Mouse (Mus musculus) T-helper 2 cell (primary cell): Measurements from ENCODE around the gene Ptchd3.

ENCODE experiments used
- in situ Hi-C: fragments of 300-600 bp; cut with MboI, MseI; formaldehyde crosslinking; loops from one replicate; pipeline ENCODE4 v1.15.1; 2025; ENCODE audit warnings: high pct_unique_total_duplicates

Ptchd3 gene

DNA sequence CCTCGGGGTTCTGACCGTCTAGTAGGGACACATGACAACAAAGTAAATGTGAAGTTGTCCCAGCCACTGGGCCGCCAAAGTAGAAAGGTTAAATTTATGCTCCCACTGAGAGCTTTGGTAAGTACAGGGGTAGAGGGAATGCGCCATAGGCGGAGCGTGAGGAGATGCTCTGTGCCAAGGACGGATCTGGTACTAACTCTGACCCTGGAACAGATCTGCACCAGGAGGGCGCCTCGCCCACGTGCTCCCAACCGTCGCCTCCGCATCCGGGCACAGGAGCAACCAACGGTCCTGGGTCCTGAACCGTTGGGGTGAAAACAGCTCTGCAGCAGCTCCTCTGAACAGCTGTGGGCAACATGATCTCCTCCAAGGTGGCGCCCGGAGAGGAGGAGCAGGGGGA is at the start of gene Ptchd3:
Ptchd3 (plus strand) TSS at position 301 of the 400 bp plus-strand sequence.
- in situ Hi-C loops = no loop called here

DNA sequence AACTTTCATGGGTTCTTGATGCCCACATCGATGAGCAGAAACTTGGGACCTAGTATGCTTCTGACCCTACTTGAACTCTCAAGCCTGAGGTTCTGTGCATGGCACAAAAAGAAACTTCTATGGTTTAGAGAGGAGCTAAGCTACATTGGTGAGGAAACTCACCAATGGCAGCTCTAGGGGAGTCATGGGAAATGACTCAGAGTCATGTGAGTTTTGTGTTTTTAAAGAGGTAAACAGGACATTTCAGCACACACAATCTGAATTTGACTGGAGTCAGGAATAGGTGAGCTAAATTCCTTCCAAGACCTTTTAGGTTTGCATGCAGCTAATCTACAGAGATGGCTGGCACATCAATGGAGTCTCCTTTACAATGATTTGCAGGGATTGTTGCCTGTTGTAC is 48.2 kb upstream of the Ptchd3 start:
- in situ Hi-C loops = no loop called here

DNA sequence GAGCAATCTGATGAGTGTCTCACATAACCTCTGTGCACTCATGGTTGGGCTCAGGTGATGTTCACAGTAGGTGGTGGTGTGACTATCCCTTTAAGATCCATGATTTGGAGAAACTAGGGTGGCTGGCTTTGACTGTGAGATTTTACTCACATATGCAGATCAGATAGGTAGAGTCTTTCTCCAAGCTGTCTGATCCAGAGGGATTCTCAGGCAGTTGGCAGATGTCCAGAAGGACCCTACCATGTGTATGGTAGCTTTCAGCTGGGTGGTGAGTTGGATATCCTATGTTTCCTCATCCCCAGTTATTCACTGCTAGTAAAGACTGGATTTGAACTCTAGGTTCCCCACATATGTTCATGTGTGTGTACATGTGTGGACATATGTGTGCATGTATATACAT is 42.6 kb upstream of the Ptchd3 start:
- in situ Hi-C loops = no loop called here

DNA sequence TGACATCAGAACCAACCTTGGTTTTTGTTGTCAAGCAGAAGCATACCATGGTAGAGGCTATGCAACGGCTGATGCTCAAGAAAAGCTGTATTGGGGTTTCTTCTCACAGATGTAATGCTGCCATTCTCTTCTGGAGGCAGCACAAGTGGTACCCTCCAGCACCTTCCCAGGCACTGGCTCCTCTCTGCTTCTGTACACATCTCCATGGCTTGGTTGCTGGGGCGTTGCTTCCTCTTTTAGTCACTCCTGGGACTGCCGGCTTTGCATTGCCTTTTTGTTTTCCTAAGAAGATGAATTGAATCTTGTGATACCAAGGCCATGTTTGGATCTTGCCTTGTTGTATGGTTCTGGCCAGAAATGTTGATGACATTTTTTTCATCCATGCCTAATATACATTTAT is 40.5 kb upstream of the Ptchd3 start:
- in situ Hi-C loops = no loop called here

- in situ Hi-C loops = no loop called here
These were observed 39.4 kb upstream of the Ptchd3 start for GRCm38 (mm10) chr11:121790671-121791094.

GRCm38 (mm10) chr11:121791446-121791845 is 38.6 kb upstream of the Ptchd3 start:
- in situ Hi-C loops = no loop called here

DNA sequence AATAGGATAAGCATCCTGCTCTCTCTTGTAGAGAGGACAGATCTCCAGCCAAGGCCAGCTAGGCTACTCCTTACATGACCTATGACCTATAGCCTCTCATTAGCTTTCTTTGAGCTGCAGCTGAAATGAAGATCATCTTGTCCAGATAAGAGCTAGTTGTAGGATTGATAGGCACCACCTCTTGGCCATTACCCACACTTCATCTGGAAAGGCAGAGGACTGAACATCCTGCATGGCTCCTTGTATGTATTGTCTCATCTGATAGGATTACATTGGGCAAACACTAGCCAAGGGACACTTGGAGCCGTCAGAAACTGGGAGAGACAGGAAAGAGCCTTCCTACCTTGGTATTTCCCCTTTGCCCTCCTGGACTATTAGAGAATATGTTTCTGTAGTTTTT is 38.1 kb upstream of the Ptchd3 start:
- in situ Hi-C loops = no loop called here

DNA sequence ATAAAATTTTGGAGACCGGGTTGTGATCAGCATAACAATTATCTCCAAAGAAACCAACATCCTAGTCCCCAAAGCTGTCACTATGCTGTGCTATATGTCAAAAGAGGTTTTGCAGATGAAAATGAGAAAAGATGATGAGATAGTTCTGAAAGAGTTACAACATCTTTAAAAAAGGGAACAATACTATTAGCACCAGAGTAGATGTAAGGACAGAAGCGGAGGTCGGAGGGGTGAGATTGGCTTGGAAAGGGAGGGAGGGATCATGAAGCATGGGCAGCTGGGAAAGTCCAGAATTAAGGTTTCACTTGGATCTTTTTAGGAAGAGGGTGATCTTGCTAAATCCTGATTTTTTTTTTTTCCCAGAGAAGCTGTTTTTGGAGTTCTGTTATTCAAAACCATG is 36.5 kb upstream of the Ptchd3 start:
- in situ Hi-C loops = no loop called here

- in situ Hi-C loops = no loop called here
These were observed 35.9 kb upstream of the Ptchd3 start for GRCm38 (mm10) chr11:121794186-121794585.

GRCm38 (mm10) chr11:121794591-121795199 is 35.4 kb upstream of the Ptchd3 start:
- in situ Hi-C loops = loop anchor here (5.0 kb wide), 1 partner anchor 92 kb away; the partner anchor contains the start of gene Metrnl

- in situ Hi-C loops = loop anchor here (5.0 kb wide), 1 partner anchor 94 kb away; the partner anchor contains the start of gene Metrnl
These were observed 34.1 kb upstream of the Ptchd3 start for GRCm38 (mm10) chr11:121795978-121796377.

GRCm38 (mm10) chr11:121798591-121798990 is 31.5 kb upstream of the Ptchd3 start:
- in situ Hi-C loops = loop anchor here (5.0 kb wide), 1 partner anchor 96 kb away; the partner anchor contains the start of gene Metrnl

GRCm38 (mm10) chr11:121799746-121800299 is 30.2 kb upstream of the Ptchd3 start:
- in situ Hi-C loops = loop anchor here (5.0 to 10.0 kb wide), 2 partner anchors 98 to 605 kb away; partner anchors contain the start of gene Metrnl

DNA sequence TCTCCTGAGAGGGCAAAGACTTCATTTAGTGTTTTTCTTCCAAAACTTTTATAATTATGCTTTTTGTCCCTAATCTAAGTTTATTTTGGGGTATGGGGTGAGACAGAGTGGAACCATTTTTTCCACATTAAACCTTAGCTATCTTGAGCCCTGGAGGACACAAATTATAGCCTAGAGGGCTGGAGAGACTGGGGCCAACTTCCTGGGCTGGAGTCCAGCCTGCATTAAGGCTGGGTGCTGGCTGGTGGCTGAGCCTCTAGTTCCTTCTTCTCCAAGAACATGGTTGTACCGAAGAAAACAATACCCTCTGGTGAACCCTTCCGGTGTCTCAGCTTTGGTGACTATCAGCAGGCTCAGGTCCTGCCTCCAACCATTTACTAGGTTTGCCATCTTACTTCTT is 27.3 kb upstream of the Ptchd3 start:
- in situ Hi-C loops = loop anchor here (10.0 kb wide), 1 partner anchor 608 kb away; no protein-coding TSS in a partner anchor

DNA sequence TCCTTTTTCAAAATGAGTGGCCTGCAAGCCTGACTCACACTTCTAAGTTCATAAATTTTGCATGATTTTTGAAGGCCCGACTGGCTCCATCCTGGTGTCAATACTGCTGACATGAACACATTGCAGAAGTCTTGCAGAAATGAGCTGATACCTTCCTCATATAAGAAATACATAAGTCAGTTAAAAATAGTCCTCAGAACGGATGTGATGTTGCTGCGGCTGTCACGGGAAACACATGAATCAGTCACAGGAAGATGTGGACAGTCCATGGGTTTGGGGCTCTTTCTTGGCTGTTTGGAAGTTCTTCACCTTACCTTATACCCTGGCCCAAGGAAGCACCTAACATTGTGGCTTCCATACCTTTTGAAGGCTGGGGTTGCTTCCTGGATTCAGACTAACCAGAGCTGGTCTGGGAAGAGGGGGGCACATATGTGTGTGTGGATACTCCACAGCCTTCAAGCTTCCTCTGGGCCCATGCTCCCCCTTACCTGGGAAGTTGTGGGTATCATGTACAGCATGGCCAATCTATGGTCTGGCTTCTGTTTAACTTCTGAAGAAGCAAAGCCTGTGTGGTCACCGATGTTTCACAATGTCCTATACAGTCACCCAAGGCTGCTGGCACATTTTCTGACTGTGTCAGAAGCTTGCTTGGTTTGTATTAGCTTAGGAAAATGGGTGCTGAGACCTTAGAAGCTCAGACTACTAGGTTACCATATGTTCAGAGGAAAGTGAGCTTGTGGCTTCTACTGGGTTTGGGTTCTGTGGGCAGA is 25.6 kb upstream of the Ptchd3 start:
- in situ Hi-C loops = loop anchor here (5.0 to 10.0 kb wide), 2 partner anchors 152 to 610 kb away; no protein-coding TSS in a partner anchor

GRCm38 (mm10) chr11:121808204-121808852 is 21.7 kb upstream of the Ptchd3 start:
- in situ Hi-C loops = loop anchor here (5.0 to 10.0 kb wide), 2 partner anchors 156 to 614 kb away; no protein-coding TSS in a partner anchor

- in situ Hi-C loops = loop anchor here (5.0 to 10.0 kb wide), 2 partner anchors 157 to 614 kb away; no protein-coding TSS in a partner anchor
These were observed 21.2 kb upstream of the Ptchd3 start for GRCm38 (mm10) chr11:121808866-121809265.

DNA sequence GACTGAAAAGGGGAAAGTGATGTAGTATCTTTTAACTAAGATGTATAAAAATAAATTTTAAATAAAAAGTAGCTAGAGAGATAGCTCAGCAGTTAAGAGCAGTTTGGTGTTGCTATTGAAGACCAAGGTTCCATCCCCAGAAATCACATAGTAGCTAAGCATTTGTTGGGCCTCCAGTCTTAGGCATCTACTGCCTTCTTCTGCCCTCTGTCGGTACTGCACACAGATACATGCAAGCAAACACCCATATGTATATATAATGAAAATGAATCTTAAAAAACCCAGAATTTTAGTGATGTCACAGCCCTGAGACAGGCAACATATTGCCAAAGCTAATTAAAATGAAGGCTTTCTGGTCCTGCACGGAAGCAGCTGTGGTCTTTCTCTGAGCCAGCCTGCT is 15.9 kb downstream of the Ptchd3 start:
- in situ Hi-C loops = no loop called here

DNA sequence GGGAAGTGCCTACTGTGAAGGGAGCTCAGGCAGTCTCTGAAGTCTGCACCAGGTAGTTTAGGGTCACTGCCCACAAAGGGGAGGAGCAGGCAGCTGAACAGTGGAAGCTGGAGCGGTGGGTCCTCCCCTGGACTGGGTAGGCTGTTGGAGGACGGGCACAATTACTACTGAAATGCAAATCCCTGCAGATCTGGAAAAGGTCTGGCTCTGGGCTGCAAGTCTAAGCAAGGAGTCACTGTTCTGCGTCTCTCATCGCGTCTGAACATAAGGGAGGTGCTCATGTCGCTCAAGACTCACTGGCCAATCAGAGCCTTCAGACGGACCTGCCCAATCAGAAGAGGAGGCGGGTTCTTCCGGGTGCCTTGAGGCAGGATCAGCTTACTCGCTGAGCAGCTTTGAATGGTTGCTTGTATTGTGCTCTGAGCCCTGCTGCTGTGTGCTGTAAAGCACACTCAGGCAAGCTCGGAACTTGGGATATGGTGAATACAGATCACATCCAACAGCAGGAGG is 17.8 kb downstream of the Ptchd3 start:
- in situ Hi-C loops = no loop called here
